Mouse (Mus musculus) urinary bladder, adult 2 months (tissue): Measurements from ENCODE around the gene Nfu1. TPM values are rescaled to one million over a fixed set of nuclear protein-coding genes. Genes with fewer than 3 reads are reported as not detected.

ENCODE experiments used
- DNase-seq: peaks from one replicate; pipeline ENCODE4 v3.0.0; 2022; ENCODE audit warnings: low spot score
- polyA plus RNA-seq: library from polyadenylated mRNA; depleted of rRNA; stranded (reverse); fragments of >200 nt; gene quantifications from 2 replicates; pipeline ENCODE4 v1.2.3, GENCODE M21; 2012; rRNA removed

The Nfu1 gene
- polyA plus RNA-seq, result 94.2 and 118 TPM in 2 replicates

DNA sequence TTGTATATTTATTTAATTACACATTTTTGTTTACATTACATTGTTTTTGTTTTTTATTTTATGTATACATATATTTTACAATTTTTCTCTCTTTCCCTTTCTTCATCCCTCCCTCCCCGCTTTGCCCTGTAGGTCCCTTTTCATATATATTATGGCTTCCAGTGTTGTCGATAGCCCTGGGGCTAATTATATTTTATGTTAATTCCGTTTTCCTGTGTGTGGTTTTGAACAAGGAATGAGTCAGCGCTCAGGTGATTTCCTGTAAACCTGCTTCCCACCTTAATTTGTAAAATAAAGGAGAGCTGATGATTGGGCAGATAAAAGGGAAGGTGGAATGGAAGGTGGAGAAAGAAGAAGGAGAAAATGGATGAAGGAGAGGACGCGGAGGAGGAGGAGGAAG, at the start of gene Nfu1:
Gene Nfu1 (plus strand): TSS at position 350 of the 400 bp plus-strand sequence.
- DNase-seq, result no peak

DNA sequence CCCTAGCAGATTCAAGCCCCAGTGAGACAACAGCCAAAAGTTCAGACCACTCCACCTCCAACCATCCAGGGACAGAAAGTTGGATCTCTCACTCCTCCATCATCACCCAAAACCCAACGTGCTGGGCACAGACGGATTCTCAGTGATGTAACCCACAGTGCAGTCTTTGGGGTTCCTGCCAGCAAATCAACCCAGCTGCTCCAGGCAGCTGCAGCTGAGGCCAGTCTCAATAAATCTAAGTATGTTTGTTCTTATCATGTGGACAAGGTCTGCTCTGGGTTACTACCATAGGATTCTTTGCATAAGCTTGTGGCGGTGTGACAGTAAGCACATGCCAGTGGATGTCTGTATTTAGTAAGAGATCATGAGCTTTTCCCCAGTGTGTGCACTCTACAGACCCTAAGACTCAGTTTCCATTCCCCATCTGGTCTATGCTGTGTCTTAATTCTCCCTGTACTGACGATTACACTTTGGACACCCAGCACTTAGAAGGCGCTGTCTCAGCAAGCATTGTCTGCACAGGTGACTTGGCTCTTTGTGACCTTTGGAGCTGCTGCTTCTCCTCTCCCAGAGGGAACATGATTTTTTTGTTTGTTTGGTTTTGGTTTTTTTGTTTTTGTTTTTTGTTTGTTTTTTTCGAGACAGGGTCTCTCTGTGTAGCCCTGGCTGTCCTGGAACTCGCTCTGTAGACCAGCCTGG, 44.9 kb upstream of the Nfu1 start:
- DNase-seq, result no peak

DNA sequence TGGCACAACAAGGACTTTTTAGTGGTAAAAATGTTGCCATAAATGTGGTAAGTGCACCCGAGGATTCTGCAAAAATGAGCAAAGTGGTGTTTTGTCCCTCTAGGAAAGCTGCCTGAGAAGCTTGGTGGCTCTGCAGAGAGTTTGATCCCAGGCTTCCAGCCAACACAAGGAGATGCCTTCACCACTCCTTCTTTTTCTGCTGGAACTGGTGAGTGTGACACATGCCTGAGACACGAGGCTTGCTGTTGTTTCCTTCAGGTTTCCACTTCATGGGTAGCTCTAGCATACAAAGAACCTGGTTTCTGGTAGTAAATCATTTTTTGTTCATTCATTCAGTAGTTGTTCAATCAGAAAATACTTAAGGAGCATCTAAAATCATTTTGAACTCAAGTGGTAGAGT, 41.9 kb upstream of the Nfu1 start:
- no peak for DNase-seq

DNA sequence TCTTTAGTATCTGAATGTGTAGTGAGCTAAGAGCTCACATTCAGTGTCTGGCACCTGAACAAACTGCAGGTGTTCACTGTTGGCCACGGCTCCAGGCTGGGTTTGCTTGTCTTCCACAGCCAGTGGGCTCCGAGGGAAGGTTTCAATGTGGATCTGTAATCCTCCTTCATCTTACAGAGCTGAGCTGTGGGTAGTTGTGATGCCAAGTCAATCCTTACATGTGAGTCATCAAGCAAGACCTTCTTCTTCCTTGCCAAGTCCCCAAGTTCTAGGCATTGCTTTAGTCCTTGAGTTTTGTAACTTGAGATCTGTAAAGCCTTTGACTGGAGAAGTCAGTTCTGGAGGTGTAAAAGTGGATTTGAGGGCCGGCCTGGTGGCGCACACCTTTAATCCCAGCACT, 35.1 kb upstream of the Nfu1 start:
- DNase-seq, result no peak

DNA sequence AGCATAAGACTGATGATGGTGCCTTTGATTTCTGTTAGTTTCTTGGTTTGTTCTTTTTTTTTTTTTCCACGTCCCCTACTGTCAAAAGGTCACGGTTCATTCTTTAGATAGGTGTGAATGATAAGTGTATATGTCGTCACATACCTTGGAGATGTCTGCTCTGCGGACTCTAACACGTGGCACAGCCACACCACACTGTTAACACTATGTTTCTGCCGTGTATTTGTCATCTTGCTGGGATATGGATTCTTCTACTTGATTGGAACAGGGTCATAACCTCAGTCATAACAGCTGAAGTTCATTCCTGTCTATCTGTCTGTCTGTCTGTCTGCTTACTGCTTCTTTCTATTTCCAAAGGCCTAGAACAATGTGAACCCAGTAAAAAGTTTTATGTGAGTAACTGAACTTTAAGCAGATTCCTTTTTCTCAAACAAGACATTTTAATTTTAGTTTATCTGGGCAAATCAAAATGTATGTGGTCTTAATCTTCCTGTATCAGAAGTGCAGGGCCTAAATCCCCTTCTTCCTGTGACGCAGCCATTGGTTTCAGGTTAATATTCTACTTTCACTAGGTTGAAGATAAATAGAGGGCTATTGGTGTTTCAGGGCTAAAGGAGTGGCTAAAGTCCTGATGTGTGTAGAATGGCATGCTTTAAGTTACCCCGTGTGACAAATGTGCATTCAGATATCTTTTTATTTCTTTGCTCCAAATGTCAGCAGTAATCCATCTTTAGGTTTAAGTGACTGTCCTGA, 30.7 kb upstream of the Nfu1 start:
- no peak for DNase-seq

DNA sequence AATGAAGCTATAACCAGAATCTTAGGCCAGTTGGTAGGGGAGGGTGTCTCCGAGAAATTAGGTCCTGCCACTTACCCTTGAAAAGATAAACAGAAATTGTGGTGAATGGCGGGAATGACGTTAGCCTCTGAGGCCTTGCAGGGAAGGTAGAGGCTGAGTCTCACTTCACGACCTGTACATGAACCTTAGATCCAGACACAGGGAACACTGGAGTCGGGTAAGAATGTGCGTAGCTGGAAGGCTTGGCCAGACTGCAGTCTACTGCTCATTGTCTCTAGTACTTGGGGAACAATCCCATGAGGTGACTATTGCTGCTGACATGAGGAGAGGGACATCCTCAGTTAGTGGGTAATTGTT, 30.1 kb upstream of the Nfu1 start:
- DNase-seq, result no peak

DNA sequence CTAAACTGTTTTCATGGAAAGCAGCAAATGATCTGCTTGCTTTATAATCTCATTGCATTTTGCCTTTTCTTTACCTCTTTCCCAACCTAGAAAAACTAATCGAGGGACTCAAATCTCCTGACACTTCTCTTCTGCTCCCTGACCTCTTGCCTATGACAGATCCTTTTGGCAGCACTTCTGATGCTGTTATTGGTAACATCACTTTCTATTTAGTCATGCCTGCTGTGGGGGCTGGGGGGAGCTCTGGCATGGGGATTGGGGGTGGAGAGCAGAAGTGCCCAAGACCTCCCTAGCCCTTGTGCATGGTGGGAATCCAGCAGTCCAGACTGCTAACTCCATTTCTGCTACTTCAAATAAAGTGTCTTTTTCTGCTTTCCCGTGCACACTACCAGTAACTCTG, 27.8 kb upstream of the Nfu1 start:
- DNase-seq, result no peak

DNA sequence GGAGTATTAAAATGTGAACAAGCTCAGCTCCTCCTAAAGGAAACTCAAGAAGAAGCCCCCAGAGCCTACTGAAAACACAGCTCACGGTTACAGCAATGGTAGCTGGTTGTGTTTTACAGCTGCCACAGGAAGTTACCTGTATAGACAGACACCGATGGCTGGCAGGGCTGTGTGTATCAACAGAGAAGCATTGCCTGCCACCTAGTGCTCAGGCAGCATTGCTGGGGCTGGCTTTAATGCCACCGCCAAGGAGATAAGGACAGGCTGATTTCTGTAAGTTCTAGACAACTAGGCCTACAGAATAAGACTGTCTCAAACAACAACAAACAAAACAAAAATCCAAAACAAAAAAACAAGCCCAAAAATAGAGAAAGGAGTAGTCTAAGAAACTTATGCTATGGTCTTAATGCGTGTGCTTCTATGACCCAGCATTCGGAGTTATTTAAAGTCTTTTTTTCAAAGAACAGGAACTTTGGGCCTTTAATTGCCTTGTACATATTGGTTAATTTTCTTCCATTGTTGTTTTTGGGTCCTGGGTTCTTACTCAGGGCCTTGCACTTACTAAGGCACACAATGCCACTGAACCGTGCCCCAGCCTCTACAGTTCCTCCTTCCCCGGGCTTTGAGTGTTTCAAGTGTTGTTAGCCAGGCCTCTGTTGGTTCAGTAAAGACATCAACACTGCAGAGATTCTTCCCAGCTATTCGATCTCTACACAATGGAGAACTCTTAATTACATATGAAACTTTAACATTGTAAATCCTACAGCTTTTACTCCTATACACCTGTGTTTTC, 23.5 kb upstream of the Nfu1 start:
- no peak for DNase-seq

DNA sequence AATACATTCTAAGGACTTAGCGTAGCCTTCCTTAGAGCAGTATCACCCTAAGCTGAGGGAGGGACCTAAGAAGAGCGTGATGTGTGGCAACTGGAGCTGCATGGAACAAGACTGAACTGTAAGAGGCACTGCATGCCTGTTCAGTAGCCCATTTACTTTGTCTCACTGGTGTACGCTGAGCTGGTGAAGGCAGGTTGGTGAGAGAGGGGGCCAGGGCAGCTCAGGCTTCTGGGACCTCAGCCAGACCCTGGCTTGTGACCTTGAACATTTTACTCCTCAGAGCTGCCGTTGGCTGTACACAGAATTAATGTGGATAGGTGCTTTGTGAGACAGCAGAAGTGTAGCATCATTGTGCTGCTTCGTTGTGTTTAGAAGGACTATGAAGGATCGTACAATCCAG, 19.5 kb upstream of the Nfu1 start:
- DNase-seq, result no peak

DNA sequence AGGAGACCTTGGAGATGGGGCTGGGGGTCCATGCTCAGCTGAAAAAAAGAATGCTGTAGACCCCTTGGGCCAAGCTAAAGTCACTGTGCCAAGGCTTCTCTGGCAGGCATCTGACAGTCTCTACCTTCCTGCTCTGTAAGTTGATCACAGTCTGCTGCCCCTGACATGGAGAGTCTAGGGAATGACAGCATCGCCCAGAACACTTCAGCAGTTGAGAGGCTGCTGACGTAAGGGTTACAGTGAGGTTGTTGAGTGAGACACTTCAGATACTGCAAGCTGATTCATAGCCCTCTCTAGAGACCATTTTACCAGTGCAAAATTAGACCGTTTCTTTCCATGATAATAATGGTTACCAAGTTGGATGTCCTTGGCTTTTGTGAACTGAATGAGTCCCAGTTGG, 18.0 kb upstream of the Nfu1 start:
- no peak for DNase-seq

DNA sequence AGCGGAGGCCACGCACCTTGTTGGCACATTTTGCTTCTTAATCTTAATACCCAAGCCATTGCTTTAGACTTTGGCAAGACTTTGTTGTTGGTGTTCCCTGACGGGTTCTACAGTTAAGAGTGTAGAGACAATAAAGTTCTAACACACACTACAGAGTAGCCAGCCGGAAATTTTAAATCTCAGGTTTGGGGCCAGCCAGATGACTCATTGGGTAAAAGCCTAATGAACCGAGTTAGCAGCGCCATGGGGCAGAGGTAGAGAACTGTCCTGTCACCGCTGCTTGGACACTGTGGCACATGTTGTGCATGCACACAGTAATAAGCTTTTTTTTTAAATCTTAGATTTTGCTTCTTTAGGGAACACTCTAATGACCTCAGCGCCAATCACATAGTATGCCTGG, 16.7 kb upstream of the Nfu1 start:
- no peak for DNase-seq

DNA sequence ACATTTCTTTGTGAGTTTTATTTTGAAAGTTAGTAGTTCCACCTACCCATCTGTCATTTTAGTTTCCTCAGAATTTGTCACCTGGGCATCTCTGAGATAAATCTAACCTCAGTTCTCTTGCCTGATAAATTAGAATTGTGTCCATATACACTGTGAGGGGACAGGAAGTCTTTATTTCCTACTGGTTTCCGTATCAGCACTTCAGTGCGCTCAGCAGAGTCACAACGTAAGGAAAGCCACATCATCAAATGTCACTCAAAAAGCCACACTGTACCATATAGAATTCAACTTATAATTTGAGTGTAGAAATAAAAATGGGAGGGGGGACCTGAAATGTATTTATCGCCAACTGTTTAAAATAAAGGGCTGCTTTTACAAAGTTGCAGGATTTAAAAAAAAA, 14.8 kb upstream of the Nfu1 start:
- no peak for DNase-seq

DNA sequence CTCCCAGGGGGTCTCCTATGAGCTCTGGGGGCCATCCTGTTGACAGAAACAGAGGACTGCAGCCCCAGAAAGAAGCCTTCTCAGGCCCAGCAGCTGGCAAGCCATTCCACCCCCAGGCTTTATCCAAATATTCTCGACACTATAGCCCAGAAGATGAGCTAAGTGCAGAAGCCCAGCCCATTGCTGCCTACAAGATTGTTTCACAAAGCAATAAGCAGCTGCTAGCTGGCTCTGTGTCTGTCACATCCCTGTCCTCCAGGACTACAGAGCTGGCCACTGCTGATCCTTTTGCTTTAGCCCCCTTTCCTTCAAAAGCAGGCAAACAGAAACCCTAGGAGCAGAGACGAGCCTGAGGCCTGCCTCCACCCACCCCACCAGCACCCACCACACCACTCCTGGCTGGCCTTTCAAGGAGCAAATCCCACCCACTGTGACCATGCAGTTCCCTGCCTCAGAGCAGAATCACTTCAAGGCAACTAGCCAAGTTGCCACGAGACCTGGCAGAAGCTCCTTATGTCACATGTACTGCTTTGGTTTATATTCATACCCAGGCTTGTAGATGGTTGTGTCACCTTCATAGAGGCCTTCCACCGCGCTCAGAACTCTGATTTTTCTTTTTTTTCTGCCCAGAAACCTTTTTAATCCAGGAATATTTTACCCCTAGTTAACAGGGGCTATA, 12.3 kb upstream of the Nfu1 start:
- DNase-seq, result no peak

DNA sequence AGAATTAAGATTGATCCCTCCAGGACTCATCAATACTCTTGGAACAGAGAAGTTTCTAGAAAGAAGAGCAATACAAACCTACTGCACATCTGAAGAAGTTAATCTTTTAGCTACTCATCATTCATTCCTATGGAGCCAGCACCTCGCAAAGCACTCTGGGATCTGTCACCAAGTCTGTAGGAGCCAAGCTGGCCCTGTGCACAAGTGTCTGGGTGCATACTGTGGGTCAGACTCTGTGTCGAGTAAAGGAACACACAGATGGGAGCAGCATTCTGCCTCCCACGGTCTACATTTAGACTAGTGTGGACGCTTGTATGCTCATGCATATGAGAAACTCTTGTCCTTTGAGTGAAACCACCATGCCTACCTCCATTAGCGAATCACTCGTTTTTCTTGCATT, 11.7 kb upstream of the Nfu1 start:
- no peak for DNase-seq

DNA sequence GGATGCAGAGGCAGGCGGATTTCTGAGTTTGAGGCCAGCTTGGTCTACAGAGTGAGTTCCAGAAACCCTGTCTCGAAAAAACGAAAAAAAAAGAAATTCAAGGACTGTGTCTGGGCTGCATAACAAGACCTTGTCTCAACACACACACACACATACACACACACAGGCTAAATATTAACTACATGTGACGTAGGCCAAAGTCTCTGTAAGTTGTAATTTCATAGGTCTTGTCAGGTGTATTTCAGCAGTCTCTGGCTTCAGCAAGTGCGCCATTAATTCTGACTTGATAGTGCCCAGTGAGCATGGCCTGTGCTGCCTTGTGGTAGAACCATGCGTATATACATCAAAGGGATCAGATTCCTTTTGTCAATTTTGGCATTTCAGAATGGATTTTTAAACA, 7.0 kb upstream of the Nfu1 start:
- DNase-seq, result no peak

DNA sequence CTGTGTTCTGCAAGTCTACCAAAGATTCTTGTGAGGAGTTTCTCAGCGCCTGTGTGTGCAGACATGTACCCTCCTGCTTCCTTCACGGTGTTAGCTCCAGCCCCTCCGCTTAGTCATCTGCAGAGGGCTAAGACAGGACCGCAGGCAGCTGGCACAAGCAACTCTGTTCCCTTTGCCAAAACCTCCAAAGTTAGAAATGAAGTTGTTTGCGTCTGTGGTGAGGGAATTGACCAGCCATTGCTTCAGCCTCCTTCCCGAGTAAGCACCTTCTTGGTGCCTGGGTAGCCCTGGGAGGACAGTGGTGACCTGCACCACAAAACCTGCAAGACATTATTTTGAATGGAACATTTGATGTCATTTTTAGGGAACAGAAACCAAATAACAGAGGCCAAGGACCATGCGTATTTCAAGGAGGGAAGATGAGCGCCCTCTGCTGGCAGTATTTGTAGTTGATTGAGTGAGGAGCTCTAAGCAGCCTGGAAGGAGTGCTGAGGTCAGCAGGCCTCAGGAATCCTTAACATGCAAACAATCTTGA, 6.4 kb upstream of the Nfu1 start:
- DNase-seq, result peak; percentile 40

DNA sequence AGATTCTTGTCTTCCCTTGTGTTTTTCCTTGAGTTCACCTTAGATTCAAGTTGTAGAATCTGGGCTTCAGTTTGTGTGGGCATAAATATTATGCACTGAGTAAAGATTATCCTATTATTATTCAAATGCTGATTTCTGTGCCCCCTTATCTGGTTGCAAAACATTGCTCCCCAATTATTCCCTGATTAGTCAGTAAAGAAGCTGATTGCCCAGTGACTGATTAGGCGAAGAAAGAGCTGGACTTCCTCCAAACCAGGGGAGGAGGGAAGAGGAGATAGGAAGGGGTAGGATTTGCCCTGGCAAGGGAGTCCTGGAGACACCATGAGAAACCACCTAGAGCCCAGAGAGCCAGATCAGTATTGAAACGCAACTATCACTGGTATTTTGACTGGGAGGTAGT, 4.9 kb upstream of the Nfu1 start:
- no peak for DNase-seq

DNA sequence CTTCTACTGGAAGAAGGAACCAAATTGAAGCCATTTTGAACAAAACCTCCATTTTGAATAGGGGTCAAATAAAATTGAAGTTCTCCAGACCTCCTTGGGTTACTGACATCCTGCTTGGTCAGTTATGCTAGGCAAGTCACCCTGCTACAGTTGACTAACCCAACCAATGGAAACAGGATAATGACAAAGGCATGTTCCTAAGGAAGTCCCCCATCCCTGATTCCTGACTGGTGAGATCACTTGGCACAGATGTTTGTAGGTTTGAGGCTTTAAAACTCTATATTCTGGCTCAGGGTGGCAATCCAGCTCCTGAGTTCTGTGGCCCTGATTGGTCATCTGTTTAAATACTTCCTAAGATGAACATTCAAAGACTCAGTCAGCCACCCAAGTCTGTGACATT, 3.5 kb upstream of the Nfu1 start:
- DNase-seq, result no peak

DNA sequence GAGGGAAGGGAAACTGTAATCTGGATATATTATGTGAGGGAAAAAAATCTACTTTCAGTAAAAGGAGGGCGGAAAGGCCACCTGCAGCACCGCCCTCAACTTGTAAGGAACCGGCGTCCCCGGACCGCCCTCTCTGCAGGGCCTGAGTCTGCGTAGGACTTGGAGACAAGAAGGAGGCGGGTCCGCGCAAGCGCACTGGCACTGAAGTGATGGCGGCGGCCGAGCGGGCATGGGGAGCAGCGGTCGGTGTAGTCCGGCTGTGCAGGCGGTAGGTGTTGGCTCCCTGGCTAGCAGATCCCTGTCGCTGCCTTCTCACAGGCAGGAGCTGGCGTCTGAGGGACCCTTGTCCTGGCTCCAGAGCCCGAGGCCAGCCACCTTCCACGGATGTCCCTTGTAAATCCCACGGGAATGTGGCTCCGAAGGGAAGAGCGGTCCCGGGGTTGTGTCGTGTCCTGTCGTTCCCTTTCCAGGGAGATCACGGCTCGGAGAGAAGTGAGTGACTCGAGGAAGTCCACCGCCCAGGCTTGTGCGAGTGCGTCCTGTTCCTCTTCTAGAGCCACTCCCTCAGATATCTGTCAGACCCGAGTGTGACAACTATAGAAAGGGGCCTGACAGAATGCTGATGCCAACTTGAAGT, 774 bp downstream of the Nfu1 start:
- DNase-seq, result peak; percentile 94

DNA sequence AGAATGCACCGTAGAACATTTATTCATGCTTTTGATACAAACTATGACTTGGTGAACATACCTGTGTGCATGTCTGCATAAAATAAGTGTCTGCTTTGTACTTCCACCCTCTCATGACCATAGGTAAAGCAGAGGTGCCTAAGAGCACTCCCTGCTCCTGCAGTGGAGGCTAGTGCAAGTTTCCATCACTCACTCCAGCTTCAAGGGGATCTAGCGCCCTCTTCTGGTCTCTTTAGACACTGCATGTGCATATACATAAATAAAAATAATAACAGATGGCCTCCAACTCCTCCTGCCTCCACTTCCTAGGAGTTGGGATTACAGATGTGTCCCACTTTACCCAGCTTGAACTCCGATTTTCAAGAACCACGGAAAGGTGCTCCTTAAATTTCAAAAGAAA, 7.9 kb downstream of the Nfu1 start:
- DNase-seq, result no peak

DNA sequence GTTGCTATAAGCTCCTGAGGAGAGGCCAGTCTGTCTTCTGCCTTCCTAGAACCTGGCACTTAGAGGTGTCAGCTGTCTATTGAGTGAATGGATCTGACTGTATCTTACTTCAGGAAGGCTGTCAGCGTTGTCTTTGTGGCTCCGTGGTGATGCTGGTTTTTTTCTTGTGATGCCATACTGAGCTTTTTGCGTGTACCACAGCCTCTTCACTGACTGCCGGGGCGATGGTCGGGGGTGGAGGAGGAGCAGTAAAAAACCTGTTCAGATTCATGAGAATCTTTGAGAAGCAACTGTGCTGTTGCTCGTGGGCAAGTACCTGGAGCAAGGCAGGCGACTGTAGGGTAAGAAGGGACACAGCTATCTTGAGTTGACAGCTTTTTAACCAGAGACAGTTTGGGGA, 9.8 kb downstream of the Nfu1 start:
- no peak for DNase-seq

DNA sequence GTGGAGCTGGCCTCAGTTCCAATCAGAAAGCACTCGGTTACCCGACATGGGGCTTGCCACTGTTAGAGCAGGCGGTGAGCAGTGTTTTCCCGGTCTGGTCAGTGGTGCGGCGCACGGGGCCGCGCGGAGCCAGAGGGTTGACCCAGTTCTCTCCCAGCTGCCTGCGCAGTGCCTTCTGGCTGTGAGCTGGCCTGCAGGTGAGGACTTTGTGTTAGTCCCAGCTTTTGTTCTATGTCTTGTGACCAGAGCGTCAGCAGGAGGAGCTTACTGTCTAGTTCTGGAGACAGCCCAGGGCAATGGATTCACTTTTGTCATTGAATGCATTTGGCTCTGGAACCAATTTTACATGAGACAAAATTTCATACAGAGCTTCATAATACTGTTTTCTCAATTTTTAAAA, 12.8 kb downstream of the Nfu1 start:
- no peak for DNase-seq
